Mouse (Mus musculus) G1E (cell line): ENCODE results near the gene Pde4c. TPM values are rescaled to one million over a fixed set of nuclear protein-coding genes. Genes with fewer than 3 reads are reported as not detected.

Source experiments
- ATAC-seq: 2 replicates; pipeline ENCODE4 v1.8.0; 2016; ENCODE audit warnings: mild to moderate bottlenecking; ENCODE audit not compliant: insufficient number of reproducible peaks, poor library complexity, low FRiP score, severe bottlenecking; ENCODE audit errors: extremely low read depth
- DNase-seq: peaks from one replicate; pipeline ENCODE4 v3.0.0; 2012; ENCODE audit warnings: low spot score
- H3K27me3 ChIP-seq: 2 replicates; pipeline ENCODE4 v1.6.1; 2012; ENCODE audit warnings: mild to moderate bottlenecking, low read length, inconsistent platforms; ENCODE audit not compliant: insufficient read depth
- H3K36me3 ChIP-seq: replicated peaks from 2 replicates; pipeline ENCODE3; 2012; ENCODE audit warnings: mild to moderate bottlenecking, inconsistent platforms
- H3K4me1 ChIP-seq: 2 replicates; pipeline ENCODE4 v1.6.1; 2012; ENCODE audit warnings: low read depth, low read length, inconsistent platforms, mixed read lengths; ENCODE audit not compliant: insufficient read depth
- H3K4me3 ChIP-seq: 2 replicates; pipeline ENCODE4 v1.5.1; 2012; ENCODE audit warnings: low read depth, mild to moderate bottlenecking, inconsistent platforms, low read length, moderate library complexity, mixed read lengths
- H3K9me3 ChIP-seq: replicated peaks from 2 replicates; pipeline ENCODE4 v1.6.1; 2012; ENCODE audit warnings: inconsistent platforms
- CTCF ChIP-seq: IDR thresholded peaks from 2 replicates; pipeline ENCODE4 v1.5.1; 2012; ENCODE audit warnings: low read depth, low read length, inconsistent platforms, mixed read lengths
- GATA1 ChIP-seq: IDR thresholded peaks from 2 replicates; pipeline ENCODE4 v1.6.1; 2012; ENCODE audit warnings: borderline replicate concordance, low read length, inconsistent platforms, mixed read lengths
- GATA2 ChIP-seq: IDR thresholded peaks from 2 replicates; pipeline ENCODE4 v1.6.1; 2012; ENCODE audit warnings: low read depth, low read length, inconsistent platforms, borderline replicate concordance
- POLR2AphosphoS5 ChIP-seq: IDR thresholded peaks from 2 replicates; pipeline ENCODE4 v1.6.1; 2012; ENCODE audit warnings: low read depth, low read length, inconsistent platforms; ENCODE audit not compliant: insufficient replicate concordance
- TAL1 ChIP-seq: conservative IDR thresholded peaks from 2 replicates; pipeline ENCODE4 v1.6.1; 2012; ENCODE audit warnings: low read depth, low read length, inconsistent platforms, mixed read lengths
- polyA plus RNA-seq: library from polyadenylated mRNA; stranded (reverse); fragments of >175 nt; gene quantifications from 2 replicates; pipeline ENCODE4 v1.2.3, GENCODE M21; 2012
- total RNA-seq, 2 experiments: library from RNA; stranded (forward) in 1 of 2; stranded (reverse) in 1 of 2; fragments of 200-1000 nt in 1 of 2; fragments of >200 nt in 1 of 2; fragmentation: Nextera tagmentation in 1 of 2; gene quantifications; 2 replicates each; pipeline ENCODE4 v1.2.3; 2014 to 2017

The Pde4c gene
- total and polyA plus RNA-seq, 3 experiments = 0.22 to 0.95 TPM; not detected in 1

DNA sequence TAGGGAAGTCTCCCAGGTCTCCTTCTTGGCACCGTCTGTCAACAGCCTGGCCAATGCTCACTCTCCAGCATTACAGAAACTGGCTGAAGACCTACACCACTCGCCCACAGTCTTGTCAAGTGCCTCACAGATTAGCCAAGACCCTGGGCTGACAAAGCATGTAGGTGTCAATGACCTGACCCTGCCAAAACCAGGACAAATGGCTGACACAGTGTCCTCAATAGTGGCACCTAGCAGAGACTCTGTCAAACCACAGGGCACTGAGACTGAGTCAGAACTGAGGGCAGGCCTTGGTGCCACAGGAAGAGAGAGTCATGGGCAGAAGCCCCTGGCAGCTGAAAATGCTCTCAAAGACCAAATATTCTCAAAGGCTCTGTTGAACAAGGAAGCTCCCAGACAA lies 8.4 kb upstream of the Pde4c start:
- H3K27me3 ChIP-seq = peaks cover 70% of the 10 kb centered on the region
- no peaks in the 10 kb centered on the region for H3K9me3 ChIP-seq
- peaks cover 14% of the 10 kb centered on the region for H3K4me1 ChIP-seq
- no peak overlapping the region for H3K4me3 ChIP-seq
- H3K36me3 ChIP-seq = no peaks in the 10 kb centered on the region
- no peak for DNase-seq
- ATAC-seq = no peak
- no peak for TF ChIP-seq TAL1
- no peak for TF ChIP-seq GATA2
- no peak for TF ChIP-seq GATA1
- no peak for TF ChIP-seq POLR2AphosphoS5
- no peak for TF ChIP-seq CTCF

DNA sequence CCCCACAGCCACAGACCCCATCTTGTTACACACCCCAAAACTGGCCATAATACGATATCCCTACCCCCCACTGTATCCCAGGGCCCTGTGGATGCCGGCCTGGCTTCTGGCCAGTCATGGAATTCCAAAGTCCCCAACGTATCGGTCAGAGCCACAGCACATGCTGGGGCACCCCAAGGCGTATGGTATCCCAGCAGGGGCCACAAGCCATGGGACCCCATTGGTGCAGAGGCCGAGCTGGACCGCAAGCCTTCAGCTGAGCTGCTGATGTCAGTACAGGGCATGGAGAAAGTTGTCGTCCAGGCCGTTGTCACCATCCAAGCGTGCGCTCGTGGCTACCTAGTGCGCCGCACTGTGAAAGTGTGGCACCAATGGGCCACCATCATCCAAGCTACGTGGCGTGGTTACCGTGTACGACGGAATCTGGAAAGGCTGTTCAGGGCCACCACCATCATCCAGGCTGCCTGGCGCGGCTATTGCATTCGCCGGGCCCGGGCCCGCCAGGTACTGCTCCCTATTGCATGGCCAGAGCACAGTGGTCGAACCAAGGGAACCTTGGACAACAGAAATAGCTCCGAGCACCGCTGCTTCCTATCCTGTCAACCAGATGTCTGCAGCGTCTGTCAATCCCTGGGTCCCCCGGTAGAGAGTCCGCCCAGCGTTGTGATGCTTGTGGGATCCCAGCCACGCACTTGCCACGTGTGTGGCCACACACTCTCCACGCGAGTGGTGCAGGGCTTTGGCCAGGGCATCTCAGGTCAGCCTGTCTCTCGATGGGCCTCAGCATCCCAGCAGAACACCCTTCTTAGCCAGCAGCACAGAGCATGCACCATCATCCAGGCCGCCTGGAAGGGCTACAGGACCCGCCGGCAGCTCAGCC lies 6.8 kb upstream of the Pde4c start:
- no peak for DNase-seq
- Histone ChIP-seq H3K4me3 (no peak overlapping the region), H3K27me3 (peaks cover 56% of the 10 kb centered on the region), H3K4me1 (peaks cover 18% of the 10 kb centered on the region), H3K9me3 (no peaks in the 10 kb centered on the region), H3K36me3 (no peaks in the 10 kb centered on the region)
- ATAC-seq = no peak
- TF ChIP-seq GATA1 (no peak), GATA2 (no peak), CTCF (no peak), POLR2AphosphoS5 (no peak), TAL1 (no peak)

DNA sequence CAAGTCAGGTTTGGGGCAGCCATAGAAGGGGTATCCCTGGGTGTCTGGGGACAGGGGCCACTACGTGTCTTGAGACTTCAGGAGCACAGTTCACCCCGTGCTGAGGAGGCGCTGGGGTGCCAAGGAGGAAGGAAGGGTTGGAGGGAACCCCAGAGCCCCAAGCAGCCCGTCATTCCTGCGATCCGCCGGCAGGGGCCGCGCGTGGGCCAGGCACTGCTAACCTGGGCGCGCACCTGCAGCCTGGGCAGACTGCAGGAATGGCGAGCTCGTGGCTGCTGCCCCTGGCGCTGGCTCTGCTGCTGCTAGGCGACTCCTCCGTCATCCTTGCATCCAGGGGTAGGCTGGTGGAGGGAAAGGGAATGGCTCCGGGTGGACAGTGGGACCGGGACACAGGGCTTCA lies 5.2 kb upstream of the Pde4c start, which contains the start of gene Gm3336:
Gm3336 (plus strand) TSS at position 247 of the 400 bp plus-strand sequence.
- TF ChIP-seq POLR2AphosphoS5 (no peak), CTCF (peak; percentile 93)
- ATAC-seq = no peak; the same call in 1 of the 2 replicates
- H3K9me3 ChIP-seq = no peaks in the 10 kb centered on the region
- DNase-seq = peak; percentile 48
- H3K4me3 ChIP-seq = peak within 1 kb of the TSS; percentile 59; the same call in 1 of the 2 replicates
- H3K36me3 ChIP-seq = no peaks in the 10 kb centered on the region
- peaks cover 18% of the 10 kb centered on the region for H3K4me1 ChIP-seq
- H3K27me3 ChIP-seq = peaks cover 48% of the 10 kb centered on the region

DNA sequence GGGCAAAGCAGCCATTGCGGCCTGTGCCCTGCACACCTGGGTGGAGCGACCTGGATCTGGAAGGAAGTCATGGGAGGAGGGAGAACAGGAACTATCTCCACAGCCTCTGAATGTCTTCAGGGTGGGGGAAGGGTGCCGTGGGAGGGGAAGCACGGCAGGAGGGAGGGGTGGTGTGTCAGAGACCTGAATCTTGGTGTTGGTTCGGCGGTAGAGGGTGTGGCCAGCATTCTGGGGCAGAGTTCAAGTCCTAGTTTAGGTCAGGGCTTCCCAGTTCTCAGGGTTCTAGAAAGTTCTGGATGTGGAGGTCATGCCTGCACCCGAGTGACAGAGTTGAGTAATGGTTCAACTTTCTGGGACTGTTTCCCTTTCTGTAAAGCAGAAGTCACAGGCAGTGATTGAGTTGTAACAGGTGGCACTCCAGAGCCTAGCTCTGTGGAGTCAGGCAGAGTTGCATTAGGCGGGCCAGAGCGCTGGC lies 3.7 kb upstream of the Pde4c start:
- no peak for TF ChIP-seq POLR2AphosphoS5
- peaks cover 47% of the 10 kb centered on the region for H3K27me3 ChIP-seq
- no peaks in the 10 kb centered on the region for H3K9me3 ChIP-seq
- peaks cover 23% of the 10 kb centered on the region for H3K4me1 ChIP-seq
- DNase-seq = no peak
- no peak overlapping the region for H3K4me3 ChIP-seq
- no peak for ATAC-seq
- H3K36me3 ChIP-seq = no peaks in the 10 kb centered on the region

DNA sequence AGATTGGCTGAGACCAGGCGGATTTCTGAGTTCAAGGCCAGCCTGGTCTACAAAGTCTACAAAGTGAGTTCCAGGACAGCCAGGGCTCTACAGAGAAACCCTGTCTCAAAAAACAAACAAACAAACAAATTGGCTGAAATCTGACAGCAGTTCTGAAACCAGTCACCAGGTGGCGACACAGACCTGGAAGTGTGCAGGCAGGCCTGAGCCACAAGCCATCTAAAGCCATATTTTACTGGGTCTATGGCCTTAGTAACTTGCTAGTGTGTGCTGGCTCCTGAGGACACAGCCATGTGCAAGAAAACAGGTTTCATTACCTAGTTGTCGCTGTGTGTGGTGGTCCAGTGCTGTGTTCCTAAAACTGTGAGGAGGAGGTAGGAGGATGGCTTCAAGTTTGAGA lies 2.8 kb upstream of the Pde4c start:
- Histone ChIP-seq H3K36me3 (no peaks in the 10 kb centered on the region), H3K4me3 (no peak overlapping the region), H3K27me3 (peaks cover 46% of the 10 kb centered on the region), H3K4me1 (peaks cover 23% of the 10 kb centered on the region), H3K9me3 (no peaks in the 10 kb centered on the region)
- DNase-seq (peak; percentile 38), ATAC-seq (no peak)
- peak; percentile 54 for TF ChIP-seq CTCF
- no peak for TF ChIP-seq TAL1

DNA sequence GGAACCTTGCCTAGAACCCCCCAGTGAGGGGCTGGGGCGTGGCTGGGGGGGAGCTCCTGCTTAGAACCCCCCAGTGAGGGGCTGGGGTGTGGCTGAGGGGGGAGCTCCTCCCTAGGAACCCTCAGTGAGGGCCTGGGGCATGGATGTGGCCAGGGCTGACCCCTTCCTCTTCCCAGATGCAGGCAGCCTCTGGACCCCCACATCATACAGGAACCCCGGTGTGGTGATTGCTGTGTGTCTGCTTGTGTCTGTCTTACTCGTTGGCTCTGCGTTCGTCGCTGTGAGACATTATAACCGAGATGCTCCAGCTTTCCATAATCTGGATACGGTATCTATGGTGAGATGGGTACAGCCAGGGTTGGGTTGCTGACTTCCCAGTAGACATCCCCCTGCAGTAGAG lies 1.9 kb upstream of the Pde4c start:
- Histone ChIP-seq H3K27me3 (peaks cover 50% of the 10 kb centered on the region), H3K4me3 (no peak overlapping the region), H3K36me3 (no peaks in the 10 kb centered on the region), H3K9me3 (no peaks in the 10 kb centered on the region), H3K4me1 (peaks cover 23% of the 10 kb centered on the region)
- TF ChIP-seq GATA1 = no peak
- TF ChIP-seq TAL1 = no peak
- TF ChIP-seq GATA2 = no peak
- ATAC-seq (no peak), DNase-seq (no peak)

DNA sequence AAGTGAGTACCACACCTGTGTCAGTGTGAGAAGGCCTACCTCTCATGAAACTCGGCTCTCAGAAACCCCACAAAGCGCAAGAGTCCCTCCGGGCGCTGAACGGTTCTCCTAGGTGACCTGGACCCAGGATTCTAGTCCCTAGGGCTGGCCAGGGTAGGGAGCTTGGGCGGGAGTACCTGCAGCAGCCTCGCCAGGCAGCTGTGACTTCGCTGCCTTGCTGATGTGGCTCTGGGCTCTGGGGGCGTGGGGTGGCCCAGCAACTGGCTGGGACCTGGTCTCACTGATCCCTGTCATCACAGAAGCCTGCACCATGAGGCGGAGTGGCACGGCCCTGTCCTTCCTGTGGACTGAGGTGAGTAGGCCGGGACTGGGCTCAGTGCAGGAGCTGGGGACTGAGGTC lies 696 bp downstream of the Pde4c start:
- Histone ChIP-seq H3K36me3 (no peaks in the 10 kb centered on the region), H3K9me3 (no peaks in the 10 kb centered on the region), H3K4me1 (peaks cover 15% of the 10 kb centered on the region), H3K27me3 (peaks cover 57% of the 10 kb centered on the region), H3K4me3 (no peak overlapping the region)
- no peak for ATAC-seq
- TF ChIP-seq TAL1 = no peak
- TF ChIP-seq GATA2 = no peak
- no peak for TF ChIP-seq CTCF
- TF ChIP-seq POLR2AphosphoS5 = no peak
- no peak for TF ChIP-seq GATA1
- no peak for DNase-seq
